Mouse (Mus musculus) intestine, embryonic 14.5 days (tissue): ENCODE measurements around the gene Krtap8-1. TPM values are rescaled to one million over a fixed set of nuclear protein-coding genes. Genes with fewer than 3 reads are reported as not detected.

Source experiments
- ATAC-seq: fragments of 200-750 bp; cut with Nextera tagmentation; replicated peaks from 2 replicates; pipeline ENCODE4 v1.8.0; 2017; ENCODE audit warnings: low read depth, moderate number of reproducible peaks, moderate TSS enrichment, moderate library complexity; ENCODE audit not compliant: low FRiP score, low TSS enrichment
- DNase-seq: peaks from one replicate; pipeline ENCODE4 v3.0.0-alpha.2; 2018; ENCODE audit warnings: low spot score
- H3K27ac ChIP-seq: fragments of 300-500 bp; sonication (generic); 2 replicates; pipeline ENCODE4 v1.5.1; 2014; ENCODE audit warnings: low read depth, mild to moderate bottlenecking, control low read depth
- H3K27me3 ChIP-seq: fragments of 300-500 bp; sonication (generic); replicated peaks from 2 replicates; pipeline ENCODE4 v1.6.1; 2014; ENCODE audit warnings: low read length, control low read depth; ENCODE audit not compliant: control insufficient read depth, insufficient read depth
- H3K36me3 ChIP-seq: fragments of 300-500 bp; sonication (generic); 2 replicates; pipeline ENCODE4 v1.6.1; 2014; ENCODE audit warnings: low read length, control low read depth; ENCODE audit not compliant: control insufficient read depth, insufficient read depth
- H3K4me1 ChIP-seq: fragments of 300-500 bp; sonication (generic); replicated peaks from 2 replicates; pipeline ENCODE4 v1.6.1; 2014; ENCODE audit warnings: low read length, control low read depth, mixed read lengths; ENCODE audit not compliant: control insufficient read depth, insufficient read depth
- H3K4me2 ChIP-seq: fragments of 300-500 bp; sonication (generic); 2 replicates; pipeline ENCODE4 v1.6.1; 2014; ENCODE audit warnings: low read length
- H3K4me3 ChIP-seq: fragments of 300-500 bp; sonication (generic); 2 replicates; pipeline ENCODE4 v1.5.1; 2014; ENCODE audit warnings: low read depth, low read length, control low read depth, mixed read lengths
- H3K9ac ChIP-seq: fragments of 300-500 bp; sonication (generic); 2 replicates; pipeline ENCODE4 v1.6.1; 2014; ENCODE audit warnings: mild to moderate bottlenecking, low read length
- H3K9me3 ChIP-seq: fragments of 300-500 bp; sonication (generic); 2 replicates; pipeline ENCODE4 v1.6.1; 2016; ENCODE audit warnings: low read length, control low read depth; ENCODE audit not compliant: control insufficient read depth
- WGBS: fragments of 180-500 bp; shearing (Covaris S2); extraction: QIAGEN DNeasy Blood & Tissue Kit; methylation state at CpG from one replicate; pipeline ENCODE4 v1.1.7; 2014; 5-methylcytosine and 5-hydroxymethylcytosine counted together
- polyA plus RNA-seq: library from polyadenylated mRNA; unstranded; fragments of >200 nt; fragmentation: Nextera tagmentation; extraction: Ambion mirVana; gene quantifications from 2 replicates; pipeline ENCODE4 v1.2.1, GENCODE M21; 2014

Gene Krtap8-1
- polyA plus RNA-seq, 1 experiment from 2014 or later: not detected

DNA sequence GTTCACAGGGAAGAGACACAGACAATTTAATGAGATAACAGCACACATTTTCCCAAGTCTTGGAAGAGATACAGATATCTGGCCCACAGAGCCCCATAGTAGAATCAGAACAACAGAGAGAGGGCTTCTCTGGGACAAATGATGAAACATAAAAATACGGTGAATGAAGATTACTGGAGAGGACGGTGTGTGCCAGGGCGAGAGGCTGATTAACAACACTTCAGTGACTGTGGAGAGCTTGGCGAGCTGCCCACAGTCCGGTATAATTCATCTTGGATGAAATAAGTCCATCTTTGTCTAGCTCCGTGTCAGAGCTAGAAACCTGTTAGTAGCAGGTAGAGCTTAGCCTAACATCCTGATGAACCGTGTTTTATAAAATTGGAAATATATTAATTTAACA lies 25.7 kb upstream of the Krtap8-1 start:
- 80% methylated on average over 7 of the region's 7 CpGs for WGBS
- no peak for ATAC-seq

DNA sequence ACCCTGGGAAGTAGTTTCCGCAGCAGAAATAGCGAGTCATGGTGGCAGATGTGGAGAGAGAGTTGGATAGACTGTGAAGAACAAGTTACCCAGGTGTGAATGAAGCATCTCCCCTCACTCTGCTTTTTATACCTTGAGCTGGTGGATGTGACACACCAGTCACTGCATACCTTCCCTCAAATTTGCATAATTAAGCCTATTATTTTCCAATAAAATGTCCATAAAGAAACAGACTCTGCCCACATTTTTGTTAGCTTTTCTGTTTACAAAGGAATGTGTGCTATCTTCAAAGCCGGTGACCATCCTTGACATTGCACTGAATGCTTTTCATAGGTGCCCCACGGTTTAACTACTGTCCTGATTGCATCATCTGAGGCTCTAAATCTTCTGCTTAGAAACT lies 20.5 kb upstream of the Krtap8-1 start, which contains the start of gene Krtap7-1:
Gene Krtap7-1 (minus strand): TSS at position 101 of the 400 bp plus-strand sequence.
- Histone ChIP-seq H3K4me2 (no peak within 1 kb of the TSS), H3K9ac (no peak within 1 kb of the TSS), H3K9me3 (no peaks in the 10 kb centered on the region), H3K27me3 (no peaks in the 10 kb centered on the region), H3K36me3 (no peaks in the 10 kb centered on the region), H3K4me1 (no peaks in the 10 kb centered on the region), H3K4me3 (no peak within 1 kb of the TSS), H3K27ac (no peak within 1 kb of the TSS)
- 82% methylated on average over 4 of the region's 4 CpGs for WGBS
- DNase-seq (no peak), ATAC-seq (no peak)

More for the DNA sequence above, 25.7 kb upstream of the Krtap8-1 start:
- Histone ChIP-seq H3K4me1 (no peaks in the 10 kb centered on the region), H3K27me3 (no peaks in the 10 kb centered on the region), H3K4me3 (no peak overlapping the region), H3K36me3 (no peaks in the 10 kb centered on the region), H3K27ac (no peak overlapping the region), H3K4me2 (no peak overlapping the region), H3K9me3 (no peaks in the 10 kb centered on the region), H3K9ac (no peak overlapping the region)
- DNase-seq: no peak

DNA sequence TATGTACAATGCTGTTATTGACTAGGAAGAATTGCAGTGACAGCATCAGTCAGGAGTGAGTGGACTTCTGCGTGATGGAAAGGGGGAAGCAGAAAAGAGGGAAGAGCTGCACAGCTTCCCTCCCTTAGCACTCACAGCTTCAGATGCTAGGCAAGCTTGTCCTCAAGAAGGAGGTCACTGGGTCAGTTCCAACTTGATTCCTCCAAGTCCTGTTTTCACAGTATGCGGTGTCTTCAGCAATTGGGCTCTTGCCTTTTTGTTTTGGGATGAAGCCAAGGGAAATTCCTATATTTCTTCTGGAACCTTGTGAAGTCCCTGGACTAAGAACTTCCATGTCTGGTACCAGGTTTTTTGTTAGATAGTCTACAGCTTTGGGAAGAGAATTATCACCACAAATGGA lies 15.8 kb upstream of the Krtap8-1 start:
- H3K27me3 ChIP-seq: no peaks in the 10 kb centered on the region
- DNase-seq: no peak
- WGBS: 84% methylated on average over 2 of the region's 2 CpGs
- no peak overlapping the region for H3K9ac ChIP-seq
- no peak for ATAC-seq
- no peak overlapping the region for H3K27ac ChIP-seq
- no peak overlapping the region for H3K4me3 ChIP-seq
- no peaks in the 10 kb centered on the region for H3K9me3 ChIP-seq
- no peaks in the 10 kb centered on the region for H3K4me1 ChIP-seq
- no peak overlapping the region for H3K4me2 ChIP-seq
- H3K36me3 ChIP-seq: no peaks in the 10 kb centered on the region

DNA sequence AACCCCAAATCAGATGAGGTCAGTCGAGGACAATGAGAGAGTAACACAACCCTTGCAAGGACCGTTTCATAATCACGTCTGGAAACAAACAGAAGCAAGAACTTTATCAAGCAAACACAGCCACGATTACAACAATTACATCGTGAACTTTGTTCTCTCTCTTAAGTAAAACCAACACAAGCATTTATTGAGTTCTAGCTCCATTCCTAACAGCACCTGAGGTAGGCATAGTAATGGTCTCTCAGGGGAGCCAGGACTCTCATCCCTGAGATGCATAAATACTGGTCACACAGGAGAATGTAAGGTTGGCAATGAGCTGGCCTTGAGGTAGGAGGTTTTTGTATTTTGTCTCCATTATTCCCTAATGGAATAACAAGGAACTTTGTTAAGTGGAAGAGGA lies 14.1 kb upstream of the Krtap8-1 start:
- 69% methylated on average over 5 of the region's 5 CpGs for WGBS
- Histone ChIP-seq H3K4me1 (no peaks in the 10 kb centered on the region), H3K9ac (no peak overlapping the region), H3K4me3 (no peak overlapping the region), H3K9me3 (no peaks in the 10 kb centered on the region), H3K4me2 (no peak overlapping the region), H3K27me3 (no peaks in the 10 kb centered on the region), H3K27ac (no peak overlapping the region), H3K36me3 (no peaks in the 10 kb centered on the region)
- DNase-seq: no peak
- no peak for ATAC-seq

DNA sequence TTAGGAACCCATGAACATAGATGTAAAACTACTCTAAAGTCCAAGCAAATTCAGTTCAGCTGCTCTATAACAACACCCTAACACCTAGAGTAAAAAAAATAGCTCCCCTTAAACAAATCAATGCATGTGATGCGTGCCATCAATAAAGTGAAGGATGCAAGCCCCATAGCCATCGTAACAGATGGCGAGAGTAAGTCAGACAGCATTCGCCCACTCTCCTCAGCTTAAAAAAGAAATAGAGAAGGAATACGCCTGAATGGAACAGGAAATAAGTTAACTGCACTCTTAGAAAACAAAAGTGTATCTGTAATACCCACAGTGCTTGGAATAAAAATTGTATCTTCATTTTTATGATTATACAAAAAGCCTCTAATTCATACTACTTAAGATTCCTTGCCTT lies 9.2 kb upstream of the Krtap8-1 start:
- H3K9me3 ChIP-seq: no peaks in the 10 kb centered on the region
- DNase-seq (no peak), ATAC-seq (no peak)
- H3K36me3 ChIP-seq: no peaks in the 10 kb centered on the region
- H3K9ac ChIP-seq: no peak overlapping the region
- no peaks in the 10 kb centered on the region for H3K4me1 ChIP-seq
- H3K27ac ChIP-seq: no peak overlapping the region
- no peak overlapping the region for H3K4me2 ChIP-seq
- H3K27me3 ChIP-seq: no peaks in the 10 kb centered on the region
- 90% methylated on average over 5 of the region's 5 CpGs for WGBS
- no peak overlapping the region for H3K4me3 ChIP-seq

DNA sequence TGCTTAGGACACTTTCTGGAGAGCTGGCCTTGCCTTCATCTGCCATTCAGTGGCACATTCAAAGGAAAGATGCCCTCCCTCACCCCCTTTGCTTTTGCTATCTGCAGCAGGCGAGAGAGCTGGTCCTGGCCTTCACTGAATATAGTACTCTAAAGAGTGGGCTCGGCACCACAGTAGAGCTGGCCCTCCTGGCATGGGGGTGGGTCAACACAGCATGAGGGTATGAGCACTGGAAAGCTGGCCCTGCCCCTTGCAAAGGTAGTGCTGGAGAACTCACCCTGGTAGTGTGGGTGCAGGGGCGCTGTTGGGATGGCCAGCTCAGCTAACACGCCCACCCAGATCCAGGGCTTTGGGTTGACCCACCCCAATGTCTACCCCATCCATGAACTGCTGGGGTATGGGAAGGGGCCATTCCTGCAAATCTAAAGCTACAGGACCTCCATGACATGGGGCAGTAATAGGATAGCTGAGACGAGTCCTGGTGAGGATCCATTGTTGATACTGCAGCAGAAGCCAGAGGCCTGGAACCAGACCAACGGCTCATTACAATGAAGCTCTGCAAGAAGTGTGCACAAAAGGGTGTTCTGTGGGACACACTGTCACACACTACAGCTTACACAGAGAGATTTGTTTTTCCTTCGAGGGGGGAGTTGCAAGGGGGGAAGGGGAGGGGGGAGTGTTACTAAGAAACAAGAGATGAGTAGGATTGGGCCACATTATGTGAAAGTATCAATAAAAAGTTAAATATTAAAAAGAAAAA lies 7.8 kb upstream of the Krtap8-1 start:
- no peak overlapping the region for H3K9ac ChIP-seq
- DNase-seq (no peak), ATAC-seq (no peak)
- no peaks in the 10 kb centered on the region for H3K27me3 ChIP-seq
- H3K27ac ChIP-seq: no peak overlapping the region
- H3K36me3 ChIP-seq: no peaks in the 10 kb centered on the region
- H3K4me3 ChIP-seq: no peak overlapping the region
- H3K9me3 ChIP-seq: no peaks in the 10 kb centered on the region
- WGBS: 81% methylated on average over 7 of the region's 7 CpGs
- no peak overlapping the region for H3K4me2 ChIP-seq
- H3K4me1 ChIP-seq: no peaks in the 10 kb centered on the region

DNA sequence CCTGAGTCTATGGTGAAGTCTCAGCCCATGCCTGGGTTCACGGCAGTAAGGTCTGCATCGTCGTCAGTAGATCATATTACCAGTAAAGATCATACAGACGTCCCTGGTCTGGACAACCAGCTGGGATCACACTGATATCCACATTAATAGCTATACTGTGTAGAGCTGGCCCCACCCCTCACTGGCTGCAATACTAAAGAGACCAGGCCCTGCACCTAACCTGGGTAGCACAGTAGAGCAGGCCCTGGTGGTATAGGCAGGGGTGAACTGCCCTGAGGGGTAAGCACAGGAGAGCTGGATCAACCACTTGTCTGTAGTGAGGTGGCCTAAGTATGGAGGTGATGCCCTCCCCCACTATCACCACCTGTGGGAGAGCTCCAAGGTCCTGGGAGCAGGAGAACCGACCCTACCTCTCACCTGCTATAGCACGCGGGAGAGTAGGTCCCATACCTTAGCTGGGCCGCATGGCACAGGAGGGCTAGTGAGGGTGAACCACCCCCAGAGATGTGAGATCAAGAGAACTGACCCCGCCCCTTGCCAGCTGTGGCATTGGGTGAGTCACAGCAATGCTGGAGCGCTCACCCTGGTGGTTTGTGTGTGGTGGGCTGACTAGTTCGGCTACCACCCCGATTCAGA lies 10.0 kb downstream of the Krtap8-1 start:
- ATAC-seq (no peak; the same call in 1 of the 2 replicates), DNase-seq (no peak)
- no peak overlapping the region for H3K9ac ChIP-seq
- H3K9me3 ChIP-seq: no peaks in the 10 kb centered on the region
- 81% methylated on average over 12 of the region's 12 CpGs for WGBS
- H3K36me3 ChIP-seq: no peaks in the 10 kb centered on the region
- no peaks in the 10 kb centered on the region for H3K4me1 ChIP-seq
- H3K4me2 ChIP-seq: no peak overlapping the region
- no peaks in the 10 kb centered on the region for H3K27me3 ChIP-seq
- H3K4me3 ChIP-seq: no peak overlapping the region
- H3K27ac ChIP-seq: no peak overlapping the region

DNA sequence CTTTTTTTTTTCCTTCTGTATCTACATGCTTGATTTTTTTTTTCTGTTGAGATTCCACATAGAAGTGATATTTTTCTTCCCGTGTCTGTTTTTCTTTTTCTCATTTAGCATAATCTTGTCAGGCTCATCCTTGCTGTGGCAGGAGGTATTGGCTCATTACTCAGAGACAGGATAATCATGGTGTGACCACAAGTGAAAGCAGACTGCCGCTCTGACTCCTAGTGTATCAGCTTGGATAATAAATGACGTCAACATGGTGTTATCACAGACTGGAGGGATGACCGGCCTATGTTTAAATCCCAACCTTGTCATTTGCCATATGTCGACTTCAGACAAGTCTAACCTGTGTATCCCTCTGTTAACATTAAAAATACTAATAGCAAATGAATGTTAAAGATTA lies 26.6 kb downstream of the Krtap8-1 start:
- WGBS: 64% methylated on average over 5 of the region's 5 CpGs
- no peaks in the 10 kb centered on the region for H3K9me3 ChIP-seq
- H3K27me3 ChIP-seq: no peaks in the 10 kb centered on the region
- no peak for DNase-seq
- no peaks in the 10 kb centered on the region for H3K36me3 ChIP-seq
- no peak for ATAC-seq
- no peak overlapping the region for H3K4me2 ChIP-seq
- no peak overlapping the region for H3K9ac ChIP-seq
- no peak overlapping the region for H3K4me3 ChIP-seq
- H3K4me1 ChIP-seq: no peaks in the 10 kb centered on the region
- H3K27ac ChIP-seq: no peak overlapping the region
